Mouse (Mus musculus) lung, postnatal 36 days (tissue): ENCODE measurements at regions not wholly inside any gene's neighbourhood (a gene's known extent, or its start where the extent isn't known, plus 50 kb on each side); places are given as distances from the start of the nearest gene placed in this dataset.
A peak's percentile ranks its signal among the peaks of the same experiment; 100 is the strongest.

Experiments used
- DNase-seq: peaks from one replicate; pipeline ENCODE4 v3.0.0; 2022; ENCODE audit warnings: mixed read lengths

DNA sequence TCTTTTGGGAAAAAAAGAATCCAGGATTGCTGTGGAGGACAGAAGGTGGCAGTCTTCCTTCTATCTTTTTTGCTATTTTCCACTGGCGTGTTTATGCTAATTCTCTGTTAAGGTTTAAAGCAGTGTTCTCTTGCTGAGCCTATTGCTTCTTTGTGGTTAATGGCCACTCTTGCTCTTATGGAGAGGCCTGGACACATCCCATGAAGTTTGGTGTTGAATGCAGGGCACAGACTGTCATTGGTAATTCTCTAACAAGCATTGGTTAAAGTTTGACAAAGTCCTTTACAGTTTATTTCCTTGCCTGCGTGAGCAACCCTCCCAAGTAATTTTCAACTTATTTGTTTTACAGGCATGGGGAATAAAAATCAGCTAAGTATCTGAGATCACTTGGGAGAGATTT is 165.1 kb upstream of the Pdcd1 start:
- DNase-seq, result no peak

DNA sequence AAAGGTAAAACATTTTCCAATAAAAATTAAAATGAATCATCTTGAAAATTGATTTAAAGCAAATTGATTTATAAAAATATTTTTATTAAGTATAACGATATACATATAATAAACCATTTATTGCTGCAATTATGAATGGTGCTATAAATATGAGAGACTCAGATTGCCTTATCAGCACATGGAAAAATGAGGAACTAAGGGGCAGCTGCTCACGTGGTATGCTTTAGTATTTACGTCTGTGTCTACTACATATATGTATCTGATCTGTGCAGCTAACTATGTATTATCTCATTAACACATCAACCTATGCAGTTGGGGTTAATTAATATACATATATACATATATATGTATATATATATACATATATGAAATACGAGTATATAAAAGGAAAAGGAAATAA is 156.6 kb upstream of the Pdcd1 start:
- no peak for DNase-seq

DNA sequence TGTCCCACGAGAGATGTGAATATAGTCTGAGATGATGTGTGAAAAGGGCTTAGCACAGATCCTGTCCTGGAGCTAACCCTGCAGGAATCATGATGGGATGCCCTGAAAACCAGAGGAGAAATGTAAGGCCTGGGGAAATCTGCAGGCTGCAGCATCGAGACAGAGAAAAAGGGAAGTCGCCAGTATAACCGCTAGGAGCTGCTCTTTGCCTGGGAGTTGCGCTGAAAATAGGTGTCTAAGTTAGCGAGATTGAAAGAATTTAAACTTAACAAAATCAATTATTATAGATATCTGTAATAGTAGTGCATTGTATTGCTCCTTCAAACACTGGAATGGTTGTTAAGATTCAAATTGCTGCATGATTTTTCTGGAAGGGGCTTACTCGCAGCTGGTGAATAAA is 155.5 kb upstream of the Pdcd1 start:
- no peak for DNase-seq

DNA sequence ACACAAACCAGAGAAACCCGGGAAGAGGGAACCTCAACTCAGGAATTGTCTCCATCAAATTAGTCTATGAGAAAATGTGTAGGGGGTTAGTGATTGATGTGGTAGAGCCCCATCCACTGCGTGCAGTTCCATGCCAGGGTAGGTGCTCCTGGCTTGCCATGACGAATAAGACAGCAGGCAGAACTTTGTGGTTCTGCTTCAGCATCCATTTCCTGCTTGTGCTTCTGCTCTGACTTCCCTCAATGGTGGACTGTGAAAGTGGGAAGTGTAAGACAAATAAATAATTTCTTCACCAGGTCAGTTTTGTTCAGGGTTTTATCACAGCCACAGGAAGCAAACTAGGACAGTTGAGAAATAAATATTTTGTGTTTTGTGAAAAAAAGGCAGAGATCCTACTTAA is 150.9 kb upstream of the Pdcd1 start:
- DNase-seq, result no peak

DNA sequence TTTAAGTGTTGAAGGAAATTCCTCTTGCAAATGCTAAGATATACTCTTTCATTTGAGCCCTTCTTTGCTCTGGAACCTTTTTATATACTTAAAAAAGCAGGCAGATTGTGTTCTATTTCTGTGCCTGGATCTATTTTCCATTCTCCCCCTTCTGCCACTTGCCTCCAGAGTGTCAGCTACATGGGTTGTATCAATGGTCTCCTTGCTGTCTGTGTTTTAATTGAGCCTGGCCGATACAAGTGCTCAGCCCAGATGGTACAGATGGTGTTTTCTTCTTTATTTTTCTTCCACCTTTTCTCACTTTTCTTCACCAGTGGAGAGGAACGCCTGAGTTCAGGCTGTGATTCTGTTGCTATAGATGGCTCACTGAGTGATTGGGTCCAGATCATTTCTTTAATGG is 131.5 kb upstream of the Pdcd1 start:
- DNase-seq, result no peak

DNA sequence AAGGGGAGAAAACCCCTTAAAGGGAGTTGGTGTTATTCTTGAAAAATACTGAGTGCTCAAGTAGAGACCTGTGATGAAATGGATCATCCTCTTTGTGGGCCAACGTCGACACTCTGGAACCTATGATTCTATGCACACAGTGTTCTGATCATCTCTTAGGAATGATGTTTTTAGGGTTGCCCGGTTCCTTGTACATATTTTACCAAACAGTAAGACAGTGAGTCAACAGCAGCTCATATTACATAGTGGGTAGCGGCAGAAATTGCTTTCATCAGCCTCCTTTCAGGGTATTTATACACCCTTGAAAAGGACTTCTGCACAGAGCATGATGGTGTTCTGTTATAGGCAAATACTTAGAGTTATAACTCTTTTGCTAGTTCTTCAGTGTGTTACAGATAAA is 97.6 kb upstream of the Pdcd1 start:
- DNase-seq, result no peak

DNA sequence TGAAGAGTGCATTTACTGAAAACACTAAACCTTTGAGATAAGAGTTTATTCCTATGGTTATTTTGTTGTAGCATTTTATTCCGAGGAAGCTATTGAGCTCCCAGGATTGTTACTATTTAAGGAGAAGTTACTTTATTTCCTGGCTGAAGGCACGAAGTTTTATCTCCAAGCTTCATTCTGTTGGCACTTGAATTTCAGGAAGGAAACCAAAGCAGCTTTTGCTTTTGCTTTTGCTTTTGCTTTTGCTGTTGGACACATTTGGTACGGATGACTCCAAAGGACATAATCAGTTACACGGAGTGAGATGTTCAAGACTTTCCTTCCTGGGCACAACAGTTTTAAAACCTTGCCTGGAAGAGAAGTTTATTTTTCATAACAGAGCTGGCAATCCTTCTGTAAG is 94.7 kb upstream of the Pdcd1 start:
- peak; percentile 36 for DNase-seq

DNA sequence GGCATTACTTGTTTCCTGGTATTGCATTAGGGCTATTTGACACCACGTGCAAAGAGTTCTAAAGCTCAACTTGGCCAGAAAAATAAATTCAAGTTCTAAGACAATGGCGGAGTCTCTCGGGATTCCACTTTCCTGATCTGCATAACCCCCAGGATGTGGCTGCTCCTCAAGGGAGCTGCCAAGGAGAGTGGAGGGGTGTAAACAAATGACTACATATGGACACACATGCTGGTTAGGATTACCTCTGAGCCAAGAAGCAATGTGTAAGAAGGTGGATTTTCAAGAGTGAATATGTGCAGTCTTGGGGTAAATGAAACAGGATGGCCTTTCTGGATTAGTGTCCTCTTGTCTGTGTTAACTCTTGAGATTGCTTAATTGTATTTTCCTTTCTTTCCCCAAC is 88.2 kb upstream of the Pdcd1 start:
- DNase-seq, result no peak

DNA sequence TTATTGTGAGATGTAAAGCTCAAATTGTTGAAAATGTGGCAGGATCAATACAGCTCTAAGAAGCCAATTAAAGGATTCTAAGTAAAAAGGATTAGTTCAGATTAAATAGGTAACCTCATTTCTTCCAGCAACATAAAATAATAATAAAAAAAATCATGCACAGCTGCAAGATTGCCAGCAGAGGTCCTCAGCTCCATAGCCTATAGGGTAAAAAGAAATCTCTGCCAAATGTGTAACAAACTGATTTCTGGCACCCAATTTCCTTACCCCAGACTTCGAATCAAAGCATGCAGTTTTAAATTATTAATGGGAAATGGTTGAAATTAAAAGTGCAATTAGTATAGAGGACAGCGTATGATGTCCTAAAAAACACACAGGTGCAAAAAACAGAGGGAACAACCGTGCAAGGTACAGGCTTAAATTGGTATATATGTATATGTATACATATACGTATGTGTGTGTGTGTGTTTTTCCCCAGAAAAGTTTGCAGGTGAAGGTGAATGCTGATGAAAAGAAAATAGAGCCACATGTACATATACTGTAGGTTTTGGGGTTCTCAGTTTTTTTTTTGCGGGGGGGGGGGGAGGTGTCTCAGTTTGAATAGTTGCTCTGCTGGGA is 87.2 kb upstream of the Pdcd1 start:
- DNase-seq, result no peak

DNA sequence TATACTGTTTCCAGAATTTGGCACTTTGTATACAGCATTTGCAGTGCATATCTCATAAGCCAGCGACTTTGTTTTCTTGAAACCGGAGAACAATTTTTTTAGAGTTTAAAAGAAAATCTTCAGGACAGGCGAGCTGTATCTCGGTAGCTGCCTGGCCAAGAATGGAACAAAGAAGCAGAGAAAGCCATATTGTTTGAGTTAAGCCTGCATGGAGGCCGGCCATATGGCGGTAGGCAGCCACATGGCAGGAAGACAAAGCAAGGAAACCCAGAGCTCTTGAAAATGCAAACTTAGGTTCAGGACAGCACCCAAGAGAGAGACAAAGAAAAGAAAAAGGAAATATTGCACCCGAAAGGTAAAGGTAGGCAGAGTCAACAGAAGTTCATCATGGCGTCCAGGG is 84.4 kb upstream of the Pdcd1 start:
- no peak for DNase-seq
